Mouse (Mus musculus) gastrocnemius, adult 8-10 months (tissue): ENCODE measurements around the gene Smim27. TPM values are rescaled to one million over a fixed set of nuclear protein-coding genes. Genes with fewer than 3 reads are reported as not detected.

ENCODE experiments used
- DNase-seq, 2 experiments: peaks; one replicate each; pipeline ENCODE4 v3.0.0; 2022; ENCODE audit warnings: low spot score in 2 of 2
- total RNA-seq, 4 experiments: library from RNA; stranded (reverse); gene quantifications; 2 replicates each; pipeline ENCODE4 v1.2.4; 2022

The Smim27 gene
- 10 to 100 TPM; 47.2 to 76.3 (median 63.7) TPM for total RNA-seq

GRCm38 (mm10) chr4:40269430-40270032 is at the start of gene Smim27, which contains the start of gene Topors:
Gene Smim27 (plus strand): TSS chr4:40269579.
Gene Topors (minus strand): TSS chr4:40269850.
- peak; percentile 92 for DNase-seq

- DNase-seq, result no peak
These were observed 48.9 kb upstream of the Smim27 start for GRCm38 (mm10) chr4:40220437-40220836.

GRCm38 (mm10) chr4:40221004-40221760 is 48.2 kb upstream of the Smim27 start:
- DNase-seq, result no peak

GRCm38 (mm10) chr4:40221876-40222585 is 47.3 kb upstream of the Smim27 start:
- no peak for DNase-seq

GRCm38 (mm10) chr4:40226095-40226494 is 43.3 kb upstream of the Smim27 start:
- DNase-seq, result no peak

GRCm38 (mm10) chr4:40227131-40227530 is 42.2 kb upstream of the Smim27 start:
- no peak for DNase-seq

GRCm38 (mm10) chr4:40227886-40228285 is 41.5 kb upstream of the Smim27 start:
- DNase-seq, result no peak

- no peak for DNase-seq
These were observed 39.7 kb upstream of the Smim27 start for GRCm38 (mm10) chr4:40229723-40230122.

- DNase-seq, result no peak
These were observed 36.2 kb upstream of the Smim27 start for GRCm38 (mm10) chr4:40233062-40233664.

- no peak for DNase-seq
These were observed 35.1 kb upstream of the Smim27 start for GRCm38 (mm10) chr4:40234256-40234655.

GRCm38 (mm10) chr4:40236829-40237228 is 32.5 kb upstream of the Smim27 start:
- DNase-seq, result no peak

GRCm38 (mm10) chr4:40238483-40239408 is 30.6 kb upstream of the Smim27 start:
- DNase-seq, result peak in 1 of 2 experiments; percentile 28

- no peak for DNase-seq
These were observed 29.7 kb upstream of the Smim27 start, which contains the start of gene Ddx58 for GRCm38 (mm10) chr4:40239409-40240271. Gene Ddx58 (minus strand): TSS chr4:40239828.

GRCm38 (mm10) chr4:40240272-40240744 is 29.1 kb upstream of the Smim27 start:
- DNase-seq, result no peak

GRCm38 (mm10) chr4:40241928-40242327 is 27.5 kb upstream of the Smim27 start:
- no peak for DNase-seq

GRCm38 (mm10) chr4:40243006-40243405 is 26.4 kb upstream of the Smim27 start:
- no peak for DNase-seq

- no peak for DNase-seq
These were observed 25.3 kb upstream of the Smim27 start for GRCm38 (mm10) chr4:40244035-40244434.

- DNase-seq, result no peak
These were observed 18.4 kb upstream of the Smim27 start for GRCm38 (mm10) chr4:40250984-40251383.

GRCm38 (mm10) chr4:40253766-40254165 is 15.6 kb upstream of the Smim27 start:
- no peak for DNase-seq
